Comparison of ENCODE assay signal across 19 mouse cellular contexts in the genomic region with DNA sequence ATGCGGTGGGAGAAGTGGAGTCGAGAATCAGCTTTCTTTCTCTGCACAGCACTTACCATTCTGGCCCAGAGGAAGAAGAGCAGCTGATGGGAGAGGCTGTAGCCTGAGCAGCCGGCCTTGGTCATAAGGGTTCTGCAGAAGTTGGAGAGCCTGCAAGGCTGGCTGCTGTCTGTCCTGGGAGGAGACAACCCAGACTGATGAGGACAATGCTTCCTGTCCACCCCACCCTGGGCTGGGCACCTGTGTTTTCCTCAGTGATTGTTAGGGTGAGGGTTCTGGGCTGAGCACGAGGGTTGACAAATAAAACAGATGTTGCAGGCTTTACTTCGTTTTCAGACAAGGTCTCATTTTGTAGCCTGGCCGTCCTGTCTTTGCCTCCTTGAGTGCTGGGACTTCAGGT. TPM values are rescaled to one million over a fixed set of nuclear protein-coding genes. Genes with fewer than 3 reads are reported as not detected.
"Had no signal": no experiment of that assay in that cellular context is flagged by ENCODE, and none has a peak within 500 bp of the region (broad histone marks: within the 10 kb centered on the region; RNA-seq: fewer than 3 reads in every experiment).

No protein-coding gene starts in this region.

- H3K36me3 ChIP-seq: midbrain, embryonic 10.5 days; midbrain, embryonic 12.5 days; neural tube, embryonic 13.5 days; neural tube, embryonic 15.5 days had no signal

- DNase-seq: lung, embryonic 14.5 days; lung, postnatal 10 days; lung, postnatal 4 days; midbrain, embryonic 14.5 days; retina, postnatal 1 day; right cerebral cortex, adult 18-20 months; right cerebral cortex, postnatal 25 days; right cerebral cortex, postnatal 4 days; spleen, adult 18-20 months; thymus, adult 18-20 months; thymus, postnatal 14 days; thymus, postnatal 36 days had no signal

- H3K4me3 ChIP-seq: midbrain, embryonic 10.5 days; midbrain, embryonic 12.5 days; myocyte; neural tube, embryonic 13.5 days; neural tube, embryonic 15.5 days had no signal

RNA-seq across cellular contexts. Expression of a gene that starts 5.4 kb away (rescaled TPM):
- total RNA-seq: megakaryocyte, adult 5-6 weeks; megakaryocyte-erythroid progenitor cell, adult 5-6 weeks had no signal
